Mouse (Mus musculus) liver, adult 2 months (tissue): ENCODE data around the gene Ubash3b.

Experiments
- CTCF ChIP-seq: fragments of 200-500 bp; IDR thresholded peaks from 2 replicates; pipeline ENCODE4 v1.5.1; 2011; ENCODE audit warnings: low read depth, low read length, control low read depth
- POLR2A ChIP-seq: fragments of 200-500 bp; IDR thresholded peaks from 2 replicates; pipeline ENCODE4 v1.6.1; 2011; ENCODE audit warnings: low read length, control low read depth; ENCODE audit not compliant: insufficient read depth; ENCODE audit errors: extremely low read depth

DNA sequence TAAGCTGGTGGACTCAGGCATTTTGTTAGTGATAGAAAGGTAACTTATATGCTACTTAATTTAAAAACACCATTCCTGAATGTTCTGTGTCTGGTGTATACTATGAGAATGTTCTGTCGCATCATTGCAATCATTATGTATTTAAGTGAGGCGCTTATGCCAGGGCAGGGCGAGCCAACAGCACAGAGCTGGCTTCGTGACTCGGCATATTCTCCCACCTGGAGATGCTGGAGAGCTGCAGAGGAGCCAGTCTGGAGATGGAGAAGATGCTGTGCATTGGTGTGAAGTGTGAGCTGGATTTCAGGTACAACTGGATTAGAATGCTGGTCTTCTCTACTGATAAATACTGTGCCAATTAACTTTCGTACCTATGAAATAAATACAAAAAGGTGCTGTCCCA lies 37.2 kb downstream of the Ubash3b start:
- TF ChIP-seq CTCF: no peak
- TF ChIP-seq POLR2A: no peak
